Mouse (Mus musculus): ENCODE measurements around the gene Wfikkn2.
"Not testable (repeated sequence)": the region's sequence is repeated elsewhere in the genome, so short reads cannot be mapped to it uniquely, and the experiment has no call there.

Gene Wfikkn2

DNA sequence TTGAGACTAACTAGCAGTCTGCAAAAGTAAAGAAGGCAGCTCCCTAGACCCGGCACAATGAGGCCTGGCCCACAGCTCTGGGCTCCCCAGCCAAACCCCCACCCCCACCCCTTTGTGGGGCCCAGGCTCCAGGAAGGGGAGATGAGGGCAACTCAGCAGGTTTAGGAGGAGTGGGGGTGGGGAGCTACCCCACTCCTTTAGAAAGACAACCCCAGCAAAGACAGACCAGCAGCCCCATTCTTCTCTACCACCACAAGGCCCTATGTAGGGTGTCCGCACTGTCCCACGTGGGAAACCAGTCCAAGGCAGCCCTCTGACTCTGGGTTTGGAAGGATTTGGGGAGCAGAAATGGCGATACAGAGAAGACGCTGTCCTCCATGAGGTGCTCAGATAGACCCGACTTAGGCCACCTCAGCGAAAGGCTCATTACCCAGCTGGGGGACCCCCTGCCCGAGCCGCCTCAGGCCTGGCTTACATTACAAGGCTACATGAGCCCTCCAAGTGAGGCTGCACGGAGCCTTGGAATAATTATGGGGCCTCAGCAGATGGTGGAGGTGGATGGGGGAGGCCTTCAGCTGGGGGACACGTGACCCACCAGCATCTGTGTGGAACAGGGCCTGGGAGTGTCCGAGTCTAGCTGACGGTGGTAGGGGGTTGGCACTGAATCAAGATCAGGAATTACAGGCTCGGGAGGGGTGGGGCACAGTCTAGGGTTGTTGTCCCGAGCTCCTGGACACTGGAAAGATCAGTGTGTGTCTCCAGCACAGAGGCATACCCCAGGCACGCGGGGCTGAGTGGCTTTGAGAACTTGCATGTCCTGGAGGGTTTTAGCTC is at the start of gene Wfikkn2:
Gene Wfikkn2, minus strand, starts transcription at position 51 of the 834 bp plus-strand sequence.
- DNase-seq (ENCODE audit: low read depth, low spot score) = no peak

DNA sequence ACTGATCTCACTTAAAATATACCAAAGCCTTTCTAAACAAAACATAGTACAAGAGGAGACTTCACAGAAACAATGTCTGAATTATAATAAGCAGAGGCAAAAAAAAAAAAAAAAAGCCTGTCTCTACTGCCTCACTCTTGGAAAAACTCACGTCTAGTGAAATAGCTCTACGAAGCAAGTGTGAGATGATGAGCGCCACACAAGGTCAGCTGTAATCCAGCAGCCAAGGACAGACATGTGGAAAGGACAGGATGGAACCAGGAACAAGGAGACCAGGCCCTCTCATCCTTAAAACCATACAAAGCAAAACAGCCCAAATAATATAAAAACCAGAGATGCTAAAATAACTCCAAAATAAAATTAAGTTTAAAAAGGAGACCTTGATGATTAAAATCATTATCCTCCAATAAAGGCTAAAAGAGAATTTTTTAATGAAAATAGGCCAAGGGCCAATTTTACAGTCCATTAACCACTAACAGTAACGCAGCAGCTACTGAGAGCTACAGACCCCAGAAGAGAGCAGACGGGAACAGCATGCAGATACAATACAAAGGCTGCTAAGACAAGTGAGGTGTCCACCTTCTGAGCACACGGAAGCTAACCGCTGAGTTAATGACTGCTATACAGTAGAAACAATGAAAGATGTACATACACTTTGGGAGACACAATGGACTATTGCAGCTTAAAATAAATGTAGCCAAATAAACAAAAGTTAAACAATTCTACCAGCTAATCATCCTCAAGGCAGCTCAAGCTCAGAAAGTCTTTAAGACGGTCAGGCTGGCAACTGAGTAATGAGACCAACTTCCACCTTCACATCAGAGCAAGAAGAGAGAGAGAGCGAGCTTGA is 49.4 kb upstream of the Wfikkn2 start:
- no peak for DNase-seq (ENCODE audit: low read depth, low spot score)

DNA sequence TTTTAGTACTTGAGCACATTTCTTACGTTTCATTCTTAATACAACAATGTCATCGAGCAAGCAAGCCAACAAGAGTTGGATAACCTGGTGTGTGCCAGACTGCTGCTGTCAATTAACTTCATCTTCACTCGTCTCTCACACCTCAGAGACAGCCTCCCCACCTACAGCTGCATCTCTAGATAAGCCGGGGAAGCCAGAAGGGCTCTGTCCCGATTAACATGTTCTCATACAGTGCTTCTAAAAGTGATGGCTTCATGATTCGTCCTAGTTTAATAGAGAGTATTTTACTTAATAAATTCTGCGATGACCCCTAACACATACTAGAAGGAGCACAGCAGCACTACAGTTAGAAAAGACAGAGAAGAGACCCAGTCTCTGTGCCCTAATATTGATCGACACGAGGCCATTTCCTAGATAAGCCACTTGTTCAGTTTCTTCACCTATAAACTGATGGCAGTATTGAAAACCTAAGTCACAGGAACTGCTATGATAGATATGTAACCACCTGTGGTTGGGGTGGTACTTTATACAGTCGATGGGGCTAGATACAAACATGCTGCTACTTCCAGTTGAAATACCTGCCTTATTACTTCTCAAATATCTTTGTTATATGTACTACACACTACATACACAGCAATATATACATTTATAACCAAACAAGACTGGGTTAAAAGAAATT is 44.4 kb upstream of the Wfikkn2 start:
- DNase-seq (ENCODE audit: low read depth, low spot score) = no peak

DNA sequence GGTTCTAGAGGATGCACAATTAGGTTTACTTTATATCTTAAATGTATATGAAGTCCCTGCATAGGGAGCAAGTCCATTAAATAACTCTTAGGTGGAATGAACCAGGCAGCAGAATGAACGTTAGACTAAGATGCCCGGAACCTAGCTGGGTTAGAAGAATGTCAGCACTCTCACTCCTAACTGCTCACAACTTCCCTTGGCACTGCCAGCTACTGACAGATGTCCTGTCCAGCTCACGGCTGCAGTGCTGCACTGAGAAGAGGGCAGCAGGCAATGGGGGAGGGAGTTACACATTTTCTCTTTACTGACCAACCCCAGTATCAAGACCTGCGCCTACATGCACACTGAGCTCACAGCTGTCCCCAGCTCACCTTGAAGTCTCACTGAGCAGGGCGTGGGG is 41.3 kb upstream of the Wfikkn2 start:
- DNase-seq (ENCODE audit: low read depth, low spot score) = no peak

DNA sequence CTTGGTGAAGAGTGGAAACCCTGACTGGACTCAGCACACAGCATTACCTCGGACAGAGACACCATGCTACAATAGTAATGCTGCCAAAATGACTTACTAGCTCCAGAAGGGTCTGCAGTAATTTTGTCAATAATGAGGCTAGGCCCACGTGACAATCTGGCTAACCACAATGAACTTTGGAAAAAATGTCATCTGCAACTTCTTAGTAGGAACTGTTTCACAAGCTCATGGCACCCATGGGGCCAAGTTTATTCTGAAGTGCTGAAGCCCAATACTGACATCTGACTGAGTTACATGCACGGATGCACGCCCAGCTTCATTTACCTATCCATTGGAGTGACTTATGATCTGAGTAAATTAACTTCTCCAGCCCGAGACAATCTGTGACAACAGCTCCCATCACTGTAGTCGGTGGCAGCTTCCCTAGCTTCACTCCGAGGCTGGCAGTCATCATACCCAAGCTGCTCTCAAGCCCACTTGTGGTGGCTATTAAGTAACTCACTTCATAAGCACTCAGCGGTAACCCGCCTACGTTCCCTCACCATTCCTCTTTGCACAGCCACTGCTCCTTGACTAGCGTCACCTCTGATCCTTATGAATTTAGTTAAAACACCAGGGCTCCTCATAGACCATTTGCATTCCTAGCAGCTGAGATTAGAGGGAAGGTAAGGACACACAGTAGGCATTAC is 40.2 kb upstream of the Wfikkn2 start:
- DNase-seq (ENCODE audit: low read depth, low spot score) = no peak

DNA sequence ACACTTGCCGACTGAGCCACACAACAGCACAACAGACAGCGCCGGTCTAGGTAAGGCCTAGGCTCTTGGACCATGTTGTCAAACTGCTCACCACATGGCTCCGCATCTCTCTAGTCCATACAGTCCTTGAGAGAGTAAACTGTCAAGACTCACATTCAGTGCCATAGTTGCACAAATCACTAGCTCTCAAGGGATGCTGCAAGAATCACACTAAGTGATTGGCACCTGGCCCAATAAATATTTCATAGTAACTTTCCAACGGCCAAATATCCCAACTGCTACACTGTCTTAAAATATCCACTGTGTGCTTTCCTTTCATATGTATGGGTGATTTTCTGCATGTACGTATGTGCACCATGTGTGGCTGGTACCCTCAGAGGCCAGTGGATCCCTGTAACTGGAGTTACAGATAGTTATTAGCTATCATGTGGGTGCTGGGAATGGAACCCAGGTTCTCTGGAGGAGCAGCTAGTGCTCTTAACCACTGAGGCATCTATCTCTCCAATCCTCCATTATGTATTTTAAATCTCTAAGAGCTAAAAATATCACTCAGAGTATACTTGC is 37.8 kb upstream of the Wfikkn2 start:
- DNase-seq (ENCODE audit: low read depth, low spot score) = no peak

DNA sequence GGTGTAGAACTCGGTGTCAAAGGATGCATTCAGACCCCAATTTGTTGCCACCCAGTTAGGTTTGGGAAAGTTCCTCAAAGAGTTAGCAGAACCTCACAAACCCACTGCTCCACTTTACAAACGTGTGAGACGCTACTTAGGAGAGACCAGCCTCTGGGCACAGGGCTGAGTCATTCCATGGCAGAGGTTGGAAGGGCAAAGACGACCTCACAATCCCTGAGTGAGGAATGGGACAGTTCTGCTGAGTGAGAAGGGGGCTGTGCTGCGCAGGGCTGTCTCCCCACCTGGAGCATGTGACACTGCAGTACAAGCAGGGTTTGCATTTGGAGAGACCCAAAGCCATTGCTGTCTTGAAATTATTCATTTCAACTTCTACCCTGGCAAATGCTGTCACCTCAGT is 36.5 kb upstream of the Wfikkn2 start:
- no peak for DNase-seq (ENCODE audit: low read depth, low spot score)

DNA sequence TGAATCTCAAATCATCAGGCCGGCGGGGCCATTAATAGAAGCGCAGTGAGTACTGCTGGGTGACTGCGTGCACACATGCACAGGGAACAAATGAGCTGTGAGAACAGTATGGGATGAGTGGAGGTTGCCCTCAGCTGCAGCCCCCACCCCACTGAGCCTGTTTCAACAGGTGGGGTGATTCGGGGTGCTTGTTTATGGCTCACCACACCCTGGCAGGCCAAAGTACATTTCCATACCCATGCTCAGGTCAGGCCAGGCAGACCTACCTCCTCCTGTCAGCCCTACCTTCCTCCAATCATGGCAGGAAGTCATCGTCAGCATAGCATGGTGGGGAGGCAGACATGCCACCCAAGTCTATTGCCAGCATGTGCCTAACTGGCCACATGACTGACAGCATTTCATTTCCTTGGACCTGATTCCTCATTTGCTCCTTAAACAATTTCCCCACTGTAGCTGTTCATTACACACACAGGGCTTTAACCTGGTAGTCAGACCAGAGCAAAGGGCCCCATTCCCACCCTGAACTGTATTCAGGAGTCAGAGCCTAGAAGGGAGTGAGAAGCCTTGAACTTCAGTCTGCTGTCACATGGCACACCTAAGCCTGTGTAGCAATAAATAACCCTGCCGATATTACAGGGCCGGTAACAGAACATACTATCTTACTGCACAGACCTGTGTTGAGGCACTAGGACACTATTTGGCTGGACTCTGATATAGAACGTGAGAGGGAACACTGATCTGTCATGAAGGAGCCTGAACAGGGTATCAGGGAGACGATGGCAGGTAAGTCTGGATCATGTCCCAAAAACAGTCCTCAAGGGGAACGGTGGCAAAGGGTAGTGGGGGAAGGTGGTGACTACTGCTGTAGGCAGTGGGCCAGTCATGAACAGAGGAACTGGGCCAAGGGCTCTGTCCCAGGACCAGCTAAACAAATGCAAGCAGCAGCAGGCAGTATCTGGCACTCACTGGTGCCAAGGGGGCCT is 35.7 kb upstream of the Wfikkn2 start, which contains the start of gene Gm21885:
Gene Gm21885, plus strand, starts transcription at position 675 of the 983 bp plus-strand sequence.
- no peak for DNase-seq (ENCODE audit: low read depth, low spot score)

DNA sequence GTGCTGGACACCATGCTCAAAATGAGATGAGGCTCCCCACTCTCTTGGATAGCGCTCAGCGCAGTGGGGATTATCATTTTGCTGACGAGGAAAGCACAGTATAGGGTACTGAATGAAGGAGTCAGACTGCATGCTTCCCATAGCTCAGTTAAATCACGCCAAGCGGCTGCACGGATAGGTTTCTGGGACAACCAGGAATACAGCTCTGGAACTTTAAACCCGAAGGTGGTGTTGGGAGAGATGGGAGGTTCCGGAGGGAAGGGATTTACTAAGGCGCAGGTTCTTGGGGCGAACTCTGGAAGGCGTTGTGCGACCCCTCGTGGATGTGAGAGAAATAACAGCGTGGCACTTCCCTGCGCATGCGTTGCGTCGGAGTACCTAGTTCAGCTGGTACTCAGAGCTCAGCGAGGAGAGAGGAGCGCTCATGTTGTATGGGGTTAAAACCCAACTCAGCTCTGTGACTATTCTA is 31.1 kb upstream of the Wfikkn2 start:
- peak; percentile 90 for DNase-seq (ENCODE audit: low read depth, low spot score)

DNA sequence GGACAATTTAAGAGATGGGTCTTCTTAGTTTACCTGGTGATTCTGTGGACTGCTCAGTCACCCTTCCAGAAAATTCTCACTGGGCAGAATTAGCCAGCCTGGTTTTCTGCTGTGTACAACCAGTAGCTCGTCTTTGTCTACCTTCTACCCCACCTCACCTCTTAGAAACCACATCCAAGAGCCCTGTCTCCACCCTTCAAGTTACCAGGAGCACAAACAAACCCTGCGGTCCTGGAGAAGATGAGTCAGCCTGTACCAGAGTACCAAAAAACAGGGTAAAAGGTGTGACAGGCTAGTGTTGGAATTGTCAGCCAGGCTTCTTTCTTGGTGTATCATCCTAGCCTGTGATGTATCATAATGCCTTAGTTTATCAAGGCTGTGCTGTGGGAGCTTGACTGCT is 29.9 kb upstream of the Wfikkn2 start:
- no peak for DNase-seq (ENCODE audit: low read depth, low spot score)

DNA sequence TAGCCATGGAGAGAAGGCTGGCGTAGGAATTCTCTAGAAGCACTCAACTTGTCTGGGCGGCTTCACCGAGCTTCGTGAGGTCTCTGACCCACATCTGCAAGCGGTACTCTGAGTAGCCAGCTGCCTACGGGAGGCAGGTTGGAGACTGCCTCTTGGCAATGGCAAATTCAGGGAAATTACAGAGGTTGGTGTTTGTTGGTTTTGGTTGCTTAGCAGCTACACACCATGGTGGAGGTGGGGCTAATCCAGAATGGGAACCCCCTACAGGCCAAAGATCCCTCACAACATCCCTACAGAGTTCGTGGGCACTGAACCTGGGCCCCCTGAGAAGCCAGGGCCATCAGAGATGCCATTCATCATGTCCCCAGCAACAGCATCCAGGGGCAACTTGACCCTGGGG is 29.4 kb upstream of the Wfikkn2 start:
- no peak for DNase-seq (ENCODE audit: low read depth, low spot score)

DNA sequence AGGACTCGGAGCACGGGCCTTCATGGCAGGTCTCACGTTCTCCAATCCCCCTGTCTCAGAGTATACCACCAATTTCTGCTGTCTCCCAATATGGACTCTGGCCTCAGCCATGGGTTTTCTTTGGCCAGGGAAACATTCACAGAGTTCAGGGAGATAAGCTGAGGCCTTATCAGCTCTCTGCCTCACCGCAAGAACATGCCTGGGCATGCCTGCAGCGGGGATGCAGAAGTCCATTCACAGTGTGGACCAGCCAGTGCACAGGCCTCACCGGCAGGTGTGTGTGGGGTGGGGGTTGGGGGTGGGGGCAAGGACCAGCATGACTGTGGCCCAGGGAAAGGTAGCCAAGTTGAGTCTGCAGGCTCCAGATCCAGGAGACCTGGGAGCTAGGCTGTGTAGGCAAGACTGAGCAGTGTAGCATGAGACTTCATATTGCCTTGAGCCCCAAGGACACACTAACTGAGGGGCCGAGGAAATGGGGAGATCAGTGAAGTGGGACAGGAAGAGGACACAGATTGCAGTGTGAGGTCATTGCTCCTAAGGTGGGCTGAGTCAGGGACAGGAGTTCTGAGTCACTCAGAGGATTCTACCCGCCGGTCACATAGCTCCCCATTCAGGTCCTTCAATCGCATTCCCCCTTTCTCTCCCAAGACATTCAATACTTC is 28.5 kb upstream of the Wfikkn2 start:
- no peak for DNase-seq (ENCODE audit: low read depth, low spot score)

DNA sequence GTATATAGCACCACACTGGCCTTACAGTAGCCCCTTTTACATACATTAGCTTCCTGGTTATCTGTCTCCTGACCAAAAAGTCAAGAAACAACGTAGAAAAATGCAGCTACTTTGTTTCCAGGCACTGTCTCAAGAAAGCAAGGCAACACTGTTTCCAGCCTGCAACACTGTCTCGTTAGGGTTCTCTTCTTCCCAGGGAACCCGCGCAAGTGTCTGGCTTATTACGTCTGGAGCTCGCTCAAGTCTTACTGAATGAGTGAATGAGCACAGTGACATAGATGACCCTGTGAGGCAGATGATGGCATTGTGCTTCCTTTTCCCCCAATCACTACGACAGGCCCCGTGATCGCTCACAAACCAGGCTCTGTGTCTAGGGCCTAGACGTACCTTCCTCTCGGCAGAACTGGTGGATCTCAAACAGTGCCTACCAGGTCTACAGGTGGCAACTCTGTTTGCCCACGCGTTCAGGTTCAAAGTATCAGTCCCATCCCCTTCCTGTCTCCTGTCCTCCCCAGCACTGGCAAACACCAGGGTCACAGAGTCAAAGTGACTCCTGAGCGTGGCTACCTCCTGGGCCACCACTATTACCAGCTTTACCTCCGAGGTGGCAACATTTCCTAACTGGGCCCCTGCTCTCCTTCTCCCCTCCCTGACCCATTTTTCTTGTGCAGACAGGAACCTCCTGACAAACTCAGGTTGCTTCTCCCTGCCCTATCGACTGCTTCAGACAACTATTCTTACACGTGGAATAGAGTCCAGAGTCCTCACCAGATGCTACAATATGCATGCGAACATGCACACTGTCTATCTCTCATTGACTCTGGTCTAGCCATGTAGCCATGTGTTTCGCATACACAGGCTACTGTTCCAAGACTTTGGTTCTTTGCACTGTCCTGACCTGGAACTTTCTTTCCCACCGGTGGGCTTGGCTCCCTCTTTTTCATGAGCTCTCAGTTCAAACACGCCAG is 27.4 kb upstream of the Wfikkn2 start:
- no peak for DNase-seq (ENCODE audit: low read depth, low spot score)

DNA sequence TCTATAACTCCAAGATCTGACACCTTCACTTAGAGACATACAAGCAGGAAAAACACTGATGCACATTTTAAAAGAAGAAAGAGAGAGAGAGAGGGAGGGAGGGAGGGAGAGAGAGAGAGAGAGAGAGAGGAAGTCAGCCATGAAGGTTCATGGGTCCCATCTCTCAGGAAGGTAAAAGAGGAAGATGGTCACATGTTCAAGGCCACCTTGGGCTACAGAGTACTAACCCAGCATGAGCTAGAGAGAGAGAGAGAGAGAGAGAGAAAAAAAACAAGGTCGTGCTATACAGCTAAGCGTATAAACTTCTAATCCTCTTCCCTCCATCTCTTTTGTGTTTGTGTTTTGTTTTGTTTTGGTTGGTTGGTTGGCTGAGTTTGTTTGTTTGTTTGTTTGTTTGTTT is 25.2 kb upstream of the Wfikkn2 start:
- DNase-seq (ENCODE audit: low read depth, low spot score) = no peak

DNA sequence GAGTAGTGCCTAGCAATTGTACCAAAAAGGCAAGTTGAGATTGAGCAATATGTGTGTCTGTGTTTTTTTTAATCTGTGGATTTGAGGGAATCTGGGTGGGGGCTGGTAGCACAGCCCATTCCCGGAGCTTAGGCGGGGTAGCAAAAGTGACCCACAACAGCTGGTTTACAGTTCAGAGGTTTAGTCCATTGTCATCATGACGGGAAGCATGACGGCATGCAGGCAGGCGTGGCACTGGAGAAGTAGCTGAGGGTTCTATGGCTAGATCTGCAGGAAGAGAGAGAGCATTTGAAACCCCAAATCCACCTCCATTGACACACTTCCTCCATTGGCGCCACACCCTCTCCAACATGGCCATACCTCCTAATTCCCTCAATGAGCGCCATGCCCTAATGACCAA is 24.1 kb upstream of the Wfikkn2 start:
- no peak for DNase-seq (ENCODE audit: low read depth, low spot score)

DNA sequence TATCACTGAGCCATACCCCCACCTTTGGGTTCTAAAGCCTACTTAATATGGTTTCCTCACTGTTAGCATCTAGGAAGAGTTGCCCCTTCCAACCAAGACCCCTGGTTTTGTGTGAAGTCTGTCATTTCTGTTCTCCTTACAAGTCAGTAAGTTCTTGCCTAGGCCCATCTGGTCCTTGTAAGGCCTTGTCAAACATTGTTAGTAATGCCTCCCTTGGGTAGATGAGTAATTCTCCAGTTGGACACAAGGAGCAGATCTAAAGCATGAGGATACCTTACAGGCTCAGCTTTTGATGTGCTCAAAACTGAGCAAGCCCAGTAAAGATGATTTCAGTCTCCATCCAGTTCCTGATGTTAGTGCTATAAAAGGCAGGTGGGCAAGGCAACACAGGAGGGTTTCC is 23.0 kb upstream of the Wfikkn2 start:
- no peak for DNase-seq (ENCODE audit: low read depth, low spot score)

DNA sequence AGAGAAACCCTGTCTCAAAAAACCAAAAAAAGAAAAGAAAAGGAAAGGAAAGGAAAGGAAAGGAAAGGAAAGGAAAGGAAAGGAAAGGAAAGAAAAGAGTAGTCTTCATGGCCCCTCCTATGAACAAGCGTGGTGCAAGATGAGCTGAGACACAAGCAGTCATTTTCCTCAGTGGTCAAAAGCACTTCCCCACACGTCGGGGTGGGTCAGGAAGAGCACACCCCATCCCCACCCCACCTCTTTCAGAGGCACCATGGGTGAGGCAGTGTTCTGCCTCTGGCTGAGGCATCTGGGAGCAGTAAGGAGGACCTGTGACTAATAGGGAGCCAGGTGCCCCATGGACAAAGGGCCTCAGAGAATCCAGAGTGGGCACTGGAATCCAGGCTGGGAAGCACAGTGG is 20.4 kb upstream of the Wfikkn2 start:
- not testable (repeated sequence) for DNase-seq (ENCODE audit: low read depth, low spot score)

DNA sequence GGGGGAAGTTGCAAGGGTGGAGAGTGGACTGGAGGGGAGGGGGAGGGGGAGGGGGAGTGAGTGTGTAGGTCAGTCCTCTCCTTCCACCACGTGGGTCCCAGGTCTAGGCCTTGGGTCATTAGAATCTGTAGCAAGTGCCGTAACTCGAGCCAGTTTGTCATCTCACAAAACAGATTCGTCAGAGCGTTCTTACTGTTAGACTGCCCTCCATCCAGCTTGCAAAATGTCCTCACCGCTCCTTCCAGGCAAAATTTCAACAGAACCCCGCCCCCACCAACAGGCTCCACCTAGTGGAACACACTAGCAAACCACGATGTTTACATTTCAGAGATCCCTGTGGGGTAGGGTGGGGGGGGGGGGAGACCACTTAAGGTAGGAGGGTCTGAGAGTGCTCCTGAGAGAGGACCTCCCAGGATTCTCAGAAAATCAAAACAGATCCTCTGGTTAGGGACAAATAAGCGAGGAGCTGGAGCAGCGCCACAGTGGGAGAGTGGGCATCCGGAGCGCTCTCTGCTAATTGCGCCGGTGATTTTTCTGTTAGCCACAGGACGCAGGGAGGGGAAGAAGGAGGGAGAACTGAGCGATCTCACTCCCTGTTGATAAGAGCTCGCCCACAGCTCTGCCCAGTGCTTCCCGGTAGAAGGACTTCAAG is 19.5 kb upstream of the Wfikkn2 start:
- DNase-seq (ENCODE audit: low read depth, low spot score) = no peak

Measured in retina, adult 2 months (tissue).